Comparison of ENCODE assay signal across 9 mouse cellular contexts in genomic region chr10:3730314-3730713, GRCm38 (mm10). TPM values are rescaled to one million over a fixed set of nuclear protein-coding genes. Genes with fewer than 3 reads are reported as not detected.
"Had no signal": no experiment of that assay in that cellular context is flagged by ENCODE, and none has a peak within 500 bp of the region (broad histone marks: within the 10 kb centered on the region; RNA-seq: fewer than 3 reads in every experiment).

No protein-coding gene starts in this region.

- ATAC-seq: midbrain, embryonic 15.5 days had no signal

- H3K4me3 ChIP-seq: left cerebral cortex, adult 2 months; limb, embryonic 13.5 days; midbrain, embryonic 15.5 days; neural tube, embryonic 12.5 days had no signal

- H3K4me2 ChIP-seq: limb, embryonic 13.5 days; midbrain, embryonic 15.5 days; neural tube, embryonic 12.5 days had no signal

- H3K27me3 ChIP-seq: limb, embryonic 13.5 days; midbrain, embryonic 15.5 days; neural tube, embryonic 12.5 days had no signal

- H3K27ac ChIP-seq: left cerebral cortex, adult 2 months; limb, embryonic 13.5 days; liver, embryonic 14.5 days; midbrain, embryonic 15.5 days; neural tube, embryonic 12.5 days; stomach, postnatal 0 days had no signal

- H3K36me3 ChIP-seq: limb, embryonic 13.5 days; midbrain, embryonic 15.5 days; neural tube, embryonic 12.5 days had no signal

- DNase-seq: lung, adult 18-20 months; thymus, postnatal 14 days had no signal

- H3K4me1 ChIP-seq: midbrain, embryonic 15.5 days; neural tube, embryonic 12.5 days had no signal

- H3K9ac ChIP-seq: limb, embryonic 13.5 days; liver, embryonic 14.5 days; midbrain, embryonic 15.5 days; neural tube, embryonic 12.5 days had no signal

- H3K9me3 ChIP-seq: limb, embryonic 13.5 days; midbrain, embryonic 15.5 days; neural tube, embryonic 12.5 days had no signal

RNA-seq across cellular contexts. Expression of gene Plekhg1, which starts 9.8 kb away (rescaled TPM):
- total RNA-seq: megakaryocyte-erythroid progenitor cell, adult 5-6 weeks had no signal
